Mouse (Mus musculus) liver (tissue): ENCODE measurements around the gene Nlrp4a.
"Not testable (repeated sequence)": the region's sequence is repeated elsewhere in the genome, so short reads cannot be mapped to it uniquely, and the experiment has no call there.

Source experiments
- DNase-seq: peaks from one replicate; pipeline ENCODE4 v3.0.0-alpha.2; 2020; ENCODE audit warnings: mixed read lengths

The Nlrp4a gene

GRCm38 (mm10) chr7:26434813-26435212 is at the start of gene Nlrp4a:
TSS of gene Nlrp4a (plus strand) at chr7:26435113.
- DNase-seq, result no peak

- not testable (repeated sequence) for DNase-seq
Observed at GRCm38 (mm10) chr7:26386691-26387090, 48.2 kb upstream of the Nlrp4a start.

- not testable (repeated sequence) for DNase-seq
Observed at GRCm38 (mm10) chr7:26391137-26391536, 43.8 kb upstream of the Nlrp4a start.

GRCm38 (mm10) chr7:26391811-26392210 is 43.1 kb upstream of the Nlrp4a start:
- DNase-seq, result not testable (repeated sequence)

- DNase-seq, result not testable (repeated sequence)
Observed at GRCm38 (mm10) chr7:26403600-26403999, 31.3 kb upstream of the Nlrp4a start, which contains the start of gene Nlrp9c. TSS of gene Nlrp9c (minus strand) at chr7:26403700.

- DNase-seq, result no peak
Observed at GRCm38 (mm10) chr7:26476690-26477089, 41.8 kb downstream of the Nlrp4a start.

GRCm38 (mm10) chr7:26489514-26489913 is 54.6 kb downstream of the Nlrp4a start:
- DNase-seq, result not testable (repeated sequence)
